Mouse (Mus musculus) embryonic facial prominence, embryonic 15.5 days (tissue): ENCODE results near the gene Gm11992. TPM values are rescaled to one million over a fixed set of nuclear protein-coding genes. Genes with fewer than 3 reads are reported as not detected.

ENCODE experiments used
- ATAC-seq: fragments of 200-750 bp; cut with Nextera tagmentation; 2 replicates; pipeline ENCODE4 v1.8.0; 2017; ENCODE audit warnings: low read depth, moderate TSS enrichment; ENCODE audit not compliant: insufficient number of reproducible peaks, low FRiP score, low TSS enrichment
- H3K27ac ChIP-seq: fragments of 300-500 bp; sonication (generic); replicated peaks from 2 replicates; pipeline ENCODE4 v1.5.1; 2015; ENCODE audit warnings: mild to moderate bottlenecking, inconsistent platforms
- H3K27me3 ChIP-seq: fragments of 300-500 bp; sonication (generic); 2 replicates; pipeline ENCODE4 v1.6.1; 2015; ENCODE audit warnings: inconsistent platforms
- H3K36me3 ChIP-seq: fragments of 300-500 bp; sonication (generic); 2 replicates; pipeline ENCODE4 v1.6.1; 2015; ENCODE audit warnings: mild to moderate bottlenecking, inconsistent platforms
- H3K4me1 ChIP-seq: fragments of 300-500 bp; sonication (generic); 2 replicates; pipeline ENCODE4 v1.6.1; 2015; ENCODE audit warnings: inconsistent platforms
- H3K4me2 ChIP-seq: fragments of 300-500 bp; sonication (generic); replicated peaks from 2 replicates; pipeline ENCODE4 v1.6.1; 2015; ENCODE audit warnings: mild to moderate bottlenecking, inconsistent platforms
- H3K4me3 ChIP-seq: fragments of 300-500 bp; sonication (generic); replicated peaks from 2 replicates; pipeline ENCODE4 v1.5.1; 2015; ENCODE audit warnings: mild to moderate bottlenecking, inconsistent platforms
- H3K9ac ChIP-seq: fragments of 300-500 bp; sonication (generic); 2 replicates; pipeline ENCODE4 v1.6.1; 2015; ENCODE audit warnings: inconsistent platforms
- H3K9me3 ChIP-seq: fragments of 300-500 bp; sonication (generic); replicated peaks from 2 replicates; pipeline ENCODE4 v1.6.1; 2016; ENCODE audit warnings: inconsistent platforms
- WGBS: fragments of 180-500 bp; shearing (Covaris S2); methylation state at CpG from one replicate; pipeline ENCODE4 v1.1.7; 2015; 5-methylcytosine and 5-hydroxymethylcytosine counted together
- polyA plus RNA-seq: library from polyadenylated mRNA; unstranded; fragments of >200 nt; fragmentation: Nextera tagmentation; extraction: Ambion mirVana; gene quantifications from 2 replicates; pipeline ENCODE4 v1.2.1, GENCODE M21; 2015

The Gm11992 gene
- polyA plus RNA-seq, 1 experiment from 2014 or later, result 6.3 TPM

GRCm38 (mm10) chr11:9116121-9116520 lies 67.7 kb downstream of the Gm11992 start:
- no peak for ATAC-seq
- Histone ChIP-seq H3K4me3 (peak overlapping the region; percentile 17; the same call in 1 of the 2 replicates), H3K27me3 (peaks cover 58% of the 10 kb centered on the region), H3K4me1 (peaks cover 21% of the 10 kb centered on the region), H3K4me2 (peak overlapping the region; percentile 28), H3K36me3 (no peaks in the 10 kb centered on the region), H3K9ac (no peak overlapping the region), H3K27ac (no peak overlapping the region), H3K9me3 (no peaks in the 10 kb centered on the region)
- 1% methylated on average over 10 of the region's 10 CpGs for WGBS

GRCm38 (mm10) chr11:9116916-9117315 lies 68.5 kb downstream of the Gm11992 start:
- Histone ChIP-seq H3K4me3 (no peak overlapping the region), H3K9me3 (no peaks in the 10 kb centered on the region), H3K27me3 (peaks cover 60% of the 10 kb centered on the region), H3K9ac (no peak overlapping the region), H3K36me3 (no peaks in the 10 kb centered on the region), H3K4me2 (no peak overlapping the region; the same call in 1 of the 2 replicates), H3K27ac (no peak overlapping the region), H3K4me1 (peaks cover 21% of the 10 kb centered on the region)
- ATAC-seq, result no peak
- WGBS, result 10% methylated on average over 3 of the region's 3 CpGs

- WGBS, result 3% methylated on average over 13 of the region's 13 CpGs
- Histone ChIP-seq H3K4me1 (peaks cover 21% of the 10 kb centered on the region), H3K36me3 (no peaks in the 10 kb centered on the region), H3K9me3 (no peaks in the 10 kb centered on the region), H3K4me2 (peak overlapping the region; percentile 84), H3K9ac (no peak overlapping the region), H3K27ac (no peak overlapping the region), H3K4me3 (peak overlapping the region; percentile 41), H3K27me3 (peaks cover 60% of the 10 kb centered on the region)
- ATAC-seq, result peak; percentile 58; the same call in 1 of the 2 replicates
These were observed 69.1 kb downstream of the Gm11992 start for GRCm38 (mm10) chr11:9117358-9118049.

GRCm38 (mm10) chr11:9118050-9118420 lies 69.6 kb downstream of the Gm11992 start, which contains the start of gene Upp1:
Upp1 (plus strand) TSS chr11:9118103.
- Histone ChIP-seq H3K4me1 (peaks cover 21% of the 10 kb centered on the region), H3K4me3 (peak within 1 kb of the TSS; percentile 41), H3K9me3 (no peaks in the 10 kb centered on the region), H3K36me3 (no peaks in the 10 kb centered on the region), H3K4me2 (peak within 1 kb of the TSS; percentile 84), H3K27me3 (peaks cover 60% of the 10 kb centered on the region), H3K9ac (peak within 1 kb of the TSS; percentile 12), H3K27ac (no peak within 1 kb of the TSS)
- ATAC-seq, result no peak
- WGBS, result 0% methylated on average over 7 of the region's 7 CpGs

GRCm38 (mm10) chr11:9118421-9119121 lies 70.2 kb downstream of the Gm11992 start:
- ATAC-seq, result 0 out of 2 replicates have a peak, but pooled peaks have one; percentile 36

More at GRCm38 (mm10) chr11:9118421-9119121, 70.2 kb downstream of the Gm11992 start:
- peaks cover 60% of the 10 kb centered on the region for H3K27me3 ChIP-seq
- peak overlapping the region; percentile 12 for H3K9ac ChIP-seq
- peak overlapping the region; percentile 41 for H3K4me3 ChIP-seq
- peaks cover 21% of the 10 kb centered on the region for H3K4me1 ChIP-seq
- H3K36me3 ChIP-seq, result no peaks in the 10 kb centered on the region
- H3K9me3 ChIP-seq, result no peaks in the 10 kb centered on the region
- H3K27ac ChIP-seq, result no peak overlapping the region
- under 1% methylated on average over 40 of the region's 40 CpGs for WGBS
- H3K4me2 ChIP-seq, result peak overlapping the region; percentile 84

Other genes with a start within 250 kb of the Gm11992 start
- gene Pkd1l1, start 75.3 kb upstream of the Gm11992 start, polyA plus RNA-seq, result 0.04 and 0.09 TPM in 2 replicates
- 12.4 and 12.6 TPM in 2 replicates for gene Hus1, start 37.4 kb upstream of the Gm11992 start, polyA plus RNA-seq
- gene Sun3, start 397 bp downstream of the Gm11992 start, polyA plus RNA-seq, result 0.13 TPM in 1 of 2 replicates, not detected in the other
- gene Upp1, start 69.5 kb downstream of the Gm11992 start, polyA plus RNA-seq, result 9.2 and 11.0 TPM in 2 replicates
- gene Abca13, start 143.3 kb downstream of the Gm11992 start, polyA plus RNA-seq, result 0.07 TPM in 2 replicates